Mouse (Mus musculus) liver, adult 10 weeks (tissue): Measurements from ENCODE around the gene Itgad. TPM values are rescaled to one million over a fixed set of nuclear protein-coding genes. Genes with fewer than 3 reads are reported as not detected.

Experiments
- polyA plus RNA-seq: library from polyadenylated mRNA; stranded (reverse); fragments of 350-450 nt; fragmentation: Illumina TruSeq; extraction: RNeasy Lipid Tissue Mini Kit (QIAGEN cat#74804); gene quantifications from one replicate; pipeline ENCODE4 v1.2.3, GENCODE M21; 2014; ENCODE audit warnings: low read depth, low replicate concordance

The Itgad gene
- polyA plus RNA-seq, result not detected

DNA sequence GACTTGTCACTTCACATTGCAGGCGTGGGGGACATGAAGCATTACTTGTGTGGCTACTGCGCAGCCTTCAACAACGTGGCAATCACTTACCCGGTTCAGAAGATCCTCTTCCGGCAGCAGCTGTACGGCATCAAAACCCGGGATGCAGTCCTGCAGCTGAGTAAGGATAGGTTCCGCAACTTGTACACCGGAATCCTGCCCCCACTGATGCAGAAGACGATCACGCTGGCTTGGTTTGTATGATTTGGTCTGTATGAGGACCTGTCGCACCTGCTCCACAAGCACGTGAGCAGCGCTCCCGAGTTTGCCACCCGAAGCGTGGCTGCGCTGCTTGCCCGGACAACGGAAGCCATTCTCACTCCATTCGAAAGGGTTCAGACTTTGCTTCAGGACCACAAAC is at the start of gene Itgad:
Gene Itgad (plus strand): TSS at position 301 of the 400 bp plus-strand sequence.

GRCm38 (mm10) chr7:128128741-128129720 is 25.1 kb upstream of the Itgad start, which contains the start of gene Itgax:
Gene Itgax (plus strand): TSS chr7:128129547.

DNA sequence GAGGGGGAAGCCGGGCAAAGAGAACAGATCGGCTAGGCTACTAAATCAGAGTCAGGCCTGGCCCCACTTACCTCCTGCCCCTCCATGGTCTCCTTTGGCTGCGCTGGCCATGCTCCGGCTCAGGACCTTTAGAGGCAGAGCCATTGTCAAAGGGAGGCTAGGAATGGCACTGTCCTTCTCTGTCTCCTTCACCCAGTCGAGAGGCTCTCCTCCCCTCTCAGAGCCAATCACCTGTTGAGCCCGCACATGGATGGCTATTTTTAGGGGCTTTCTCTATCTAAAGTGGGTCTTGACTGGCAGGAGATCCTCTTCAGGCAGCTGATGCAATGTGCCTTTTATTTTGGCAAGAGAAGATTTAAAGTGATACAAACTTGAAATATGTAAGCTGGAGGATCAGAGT is 52.0 kb downstream of the Itgad start, which contains the start of gene Cox6a2:
Gene Cox6a2 (minus strand): TSS at position 236 of the 400 bp plus-strand sequence.

GRCm38 (mm10) chr7:128236856-128237592 is 82.8 kb downstream of the Itgad start, which contains the start of gene Armc5:
Gene Armc5 (plus strand): TSS chr7:128237342.

GRCm38 (mm10) chr7:128237927-128238778 is 84.0 kb downstream of the Itgad start, which contains the start of gene 9130023H24Rik:
Gene 9130023H24Rik (minus strand): TSS chr7:128238031.

DNA sequence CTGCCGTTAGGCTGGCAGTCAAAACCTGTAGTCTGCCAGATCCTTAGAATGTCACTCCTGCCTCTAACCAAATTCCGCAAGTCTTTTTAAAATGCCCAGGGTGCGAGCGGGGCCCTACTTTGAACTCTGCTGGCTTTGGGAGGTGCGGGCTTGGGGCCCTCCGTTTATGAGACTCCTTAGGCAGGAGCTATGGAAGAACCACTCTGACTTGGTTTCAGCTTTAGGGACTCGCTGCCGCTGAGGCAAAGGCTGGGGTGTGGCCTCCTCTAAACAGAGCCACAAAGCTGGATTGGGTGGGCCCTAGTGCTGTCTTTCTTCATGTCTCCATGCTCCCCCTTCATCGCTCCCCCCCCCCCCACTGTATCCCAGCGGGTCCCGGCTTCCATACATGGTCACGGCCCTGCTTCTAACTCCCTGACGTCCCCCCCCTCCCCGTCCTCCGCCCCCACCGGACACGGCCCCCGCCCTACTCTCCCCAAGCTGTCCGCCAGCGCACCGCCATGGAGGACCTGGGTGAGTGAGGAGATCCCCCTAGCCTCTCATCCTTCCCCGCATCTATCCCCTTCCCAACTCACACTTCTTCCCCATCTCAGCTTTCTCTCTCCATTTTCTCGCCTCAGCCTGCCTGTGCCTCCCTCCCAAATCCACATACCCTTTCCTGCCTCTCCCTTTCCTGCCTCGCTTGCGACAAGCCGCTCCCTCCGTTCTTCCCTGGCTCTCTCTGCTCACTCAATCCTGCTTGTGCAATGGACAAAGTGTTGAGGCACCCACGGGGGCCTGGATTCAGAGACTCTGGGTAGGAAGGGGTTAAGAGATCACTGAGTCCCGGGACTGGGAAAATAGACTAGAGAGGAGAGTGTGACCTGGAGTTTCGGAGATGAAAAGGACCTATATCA is 92.6 kb downstream of the Itgad start, which contains the start of gene Tgfb1i1:
Gene Tgfb1i1 (plus strand): TSS at position 317 of the 896 bp plus-strand sequence.

DNA sequence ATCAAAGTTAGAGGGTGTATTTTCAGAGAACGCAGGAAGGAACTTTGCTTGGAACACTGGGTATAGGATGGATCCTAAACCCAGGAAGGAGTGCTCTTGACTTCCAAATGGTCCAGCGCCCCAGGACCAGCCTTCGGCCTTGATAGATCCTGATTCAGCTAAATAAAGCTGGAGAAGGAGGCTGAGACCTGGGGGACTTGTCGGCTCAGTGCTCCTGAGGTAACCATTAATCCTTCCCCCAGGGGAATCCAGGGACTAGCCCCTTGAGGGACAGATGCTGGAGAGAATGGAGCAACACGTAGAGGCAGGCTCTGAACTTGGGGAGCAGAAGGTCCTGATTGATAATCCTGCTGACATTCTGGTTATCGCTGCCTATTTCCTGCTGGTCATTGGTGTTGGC is 111.2 kb downstream of the Itgad start, which contains the start of gene Slc5a2:
Gene Slc5a2 (plus strand): TSS at position 247 of the 400 bp plus-strand sequence.

Other genes starting within 250 kb of the Itgad start
- gene Kat8, start 241.9 kb upstream of the Itgad start, polyA plus RNA-seq, result 8.6 TPM
- not detected for gene Prss8, start 224.3 kb upstream of the Itgad start, polyA plus RNA-seq
- gene Prss36, start 207.7 kb upstream of the Itgad start, polyA plus RNA-seq, result 0.37 TPM
- 200 TPM for gene Fus, start 186.9 kb upstream of the Itgad start, polyA plus RNA-seq
- 0.61 TPM for gene Pycard, start 160.5 kb upstream of the Itgad start, polyA plus RNA-seq
- gene Trim72, start 150.4 kb upstream of the Itgad start, polyA plus RNA-seq, result not detected
- gene Itgam, start 91.7 kb upstream of the Itgad start, polyA plus RNA-seq, result 0.42 TPM
- not detected for gene Gm49368, start 91.7 kb upstream of the Itgad start, polyA plus RNA-seq
- gene Itgax, start 24.8 kb upstream of the Itgad start, polyA plus RNA-seq, result 0.29 TPM
- gene Cox6a2, start 52.0 kb downstream of the Itgad start, polyA plus RNA-seq, result not detected
- 0.13 TPM for gene Armc5, start 83.0 kb downstream of the Itgad start, polyA plus RNA-seq
- gene 9130023H24Rik, start 83.7 kb downstream of the Itgad start, polyA plus RNA-seq, result 2.1 TPM
- gene Tgfb1i1, start 92.4 kb downstream of the Itgad start, polyA plus RNA-seq, result 0.40 TPM
- gene Slc5a2, start 111.3 kb downstream of the Itgad start, polyA plus RNA-seq, result not detected
- 3.4 TPM for gene BC017158, start 143.8 kb downstream of the Itgad start, polyA plus RNA-seq